Mouse (Mus musculus) mesoderm, embryonic 11.5 days (tissue): ENCODE results near the gene Trim2.
A peak's percentile ranks its signal among the peaks of the same experiment; 100 is the strongest.

Experiments used
- DNase-seq: peaks from one replicate; pipeline ENCODE4 v3.0.0-alpha.2; 2012; ENCODE audit warnings: low read depth, low spot score

Trim2 gene

DNA sequence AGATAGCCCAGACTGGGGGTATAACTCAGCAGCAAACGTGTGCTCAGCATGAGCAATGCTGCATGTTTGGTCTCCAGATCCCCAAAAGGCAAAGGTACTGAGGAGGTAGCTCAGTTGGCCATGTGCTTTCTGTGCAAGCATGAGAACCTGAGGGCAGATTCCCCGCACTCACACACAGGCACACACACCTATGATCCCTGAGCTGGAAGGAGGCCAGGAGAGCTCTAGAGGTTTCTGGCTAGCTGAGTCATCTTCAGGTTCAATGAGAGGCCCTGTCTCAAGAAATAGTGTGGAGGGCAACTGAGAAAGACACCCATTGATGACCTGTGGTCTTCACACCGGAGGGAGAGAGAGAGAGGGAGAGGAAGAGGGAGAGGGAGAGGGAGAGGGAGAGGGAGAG is 19.4 kb downstream of the Trim2 start:
- DNase-seq = no peak

DNA sequence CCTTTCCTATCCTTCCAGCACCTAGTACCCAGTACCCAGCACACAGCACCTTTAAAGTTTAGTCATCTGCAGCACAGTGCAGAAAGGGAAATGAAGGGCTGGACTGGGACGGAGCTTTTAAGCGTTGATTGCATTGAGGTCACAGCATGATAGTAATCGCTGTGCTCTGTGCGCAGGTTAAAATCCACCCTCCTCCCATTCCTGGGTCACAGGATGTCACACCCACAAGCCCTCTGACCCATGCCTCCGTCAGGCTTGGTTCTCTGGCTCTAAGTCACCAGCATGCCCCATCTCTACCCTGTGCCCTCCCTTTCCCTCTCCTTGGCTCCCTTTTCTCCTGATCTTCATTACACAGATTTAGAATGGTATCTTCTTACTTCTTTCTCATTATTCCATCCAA is 20.4 kb downstream of the Trim2 start:
- no peak for DNase-seq

DNA sequence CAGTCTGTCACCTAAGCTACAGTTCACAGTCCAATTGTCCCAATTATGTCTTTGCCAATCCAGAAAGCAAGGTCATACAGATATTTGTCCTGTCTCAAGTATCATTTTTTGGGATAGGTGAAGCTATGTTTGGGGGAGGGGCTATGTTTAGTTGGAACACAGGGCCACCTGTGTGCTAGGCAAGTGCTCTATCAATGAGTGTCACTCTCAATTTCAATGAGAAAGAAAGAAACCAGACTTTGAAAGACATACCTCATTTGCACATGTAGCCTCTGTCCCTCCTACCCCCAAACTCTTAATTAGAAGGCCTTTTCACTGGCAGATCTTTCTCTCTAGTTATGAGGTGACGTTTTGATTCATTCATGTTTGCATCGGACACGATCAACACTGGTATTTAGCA is 21.9 kb downstream of the Trim2 start:
- DNase-seq = no peak

DNA sequence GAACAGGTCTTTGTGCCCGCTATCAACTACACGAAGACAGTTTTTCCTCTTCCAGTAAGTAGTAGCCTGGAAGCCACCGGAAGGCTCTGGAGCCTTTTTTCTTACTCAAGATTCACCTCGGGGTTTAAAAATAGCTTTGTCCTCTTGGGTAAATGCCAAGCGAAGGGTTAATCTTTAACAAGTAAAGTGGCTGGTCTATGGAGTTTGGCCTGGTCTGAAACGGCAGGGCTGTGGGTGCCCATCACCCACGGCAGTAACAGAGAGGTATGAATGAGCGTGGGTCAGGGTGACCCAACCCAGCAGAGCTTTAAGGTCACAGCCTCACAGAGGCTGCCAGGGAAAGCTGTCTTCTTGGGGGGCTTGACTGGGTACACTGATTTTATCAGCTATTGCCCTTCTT is 23.2 kb downstream of the Trim2 start:
- DNase-seq = no peak

DNA sequence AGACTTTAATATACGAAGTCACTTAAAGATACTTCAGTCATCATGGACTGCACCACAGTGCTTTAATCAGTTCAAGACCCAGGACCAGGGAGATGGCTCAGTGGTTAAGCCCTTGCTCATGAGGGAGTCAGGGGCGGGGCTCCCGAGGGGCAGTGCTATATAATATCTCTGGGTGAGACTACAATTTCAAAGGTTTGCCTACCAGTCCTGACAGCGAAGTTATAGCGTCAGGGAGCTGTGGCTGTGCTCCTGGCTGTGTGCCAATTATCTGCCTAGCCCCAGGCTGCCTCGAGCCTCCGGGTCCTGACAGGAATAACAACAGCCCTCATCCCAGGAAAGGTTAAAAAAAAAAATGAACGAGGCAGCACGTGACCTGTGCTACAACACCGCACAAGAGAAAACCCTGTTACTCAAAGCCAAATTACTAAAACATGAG is 24.7 kb downstream of the Trim2 start:
- peak; percentile 63 for DNase-seq

DNA sequence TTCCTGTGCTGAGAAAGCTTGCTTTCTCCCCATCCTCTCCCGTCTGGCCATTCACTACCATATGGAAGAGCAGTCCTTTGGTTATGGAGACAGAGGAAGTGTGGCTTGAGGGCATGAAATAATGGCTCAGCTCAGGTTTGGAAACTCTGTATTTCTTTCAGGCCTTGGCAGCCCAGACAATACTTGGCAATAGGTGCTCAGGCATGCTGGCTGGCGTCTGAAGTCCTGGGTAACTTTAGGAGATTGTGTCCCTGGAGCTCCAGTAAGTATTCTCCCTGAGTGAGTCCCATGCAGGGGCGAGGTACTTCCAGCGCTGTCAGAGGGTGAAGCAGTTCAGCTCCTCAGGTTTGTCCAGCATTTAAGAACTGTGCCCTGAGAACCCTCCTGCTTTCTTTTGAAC is 27.9 kb downstream of the Trim2 start:
- DNase-seq = no peak

DNA sequence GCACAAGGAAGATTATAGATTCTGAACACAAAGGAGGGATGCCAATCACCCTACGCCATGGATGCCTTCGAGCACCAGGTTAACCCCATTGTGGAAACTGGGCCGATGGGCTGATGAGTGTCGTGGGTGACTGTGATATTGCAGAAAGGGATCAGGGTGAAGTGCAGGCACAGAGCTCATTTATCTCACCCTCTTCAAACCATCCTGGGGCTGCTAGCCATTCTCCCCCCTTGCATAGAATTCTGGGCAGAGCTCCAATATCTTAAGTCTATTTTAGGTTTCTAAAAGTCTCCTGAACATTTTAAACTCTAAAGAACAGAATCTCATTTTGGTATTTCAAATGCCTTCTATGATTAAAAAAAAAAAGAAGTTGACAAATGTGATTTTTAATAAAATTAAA is 31.6 kb downstream of the Trim2 start:
- DNase-seq = no peak

DNA sequence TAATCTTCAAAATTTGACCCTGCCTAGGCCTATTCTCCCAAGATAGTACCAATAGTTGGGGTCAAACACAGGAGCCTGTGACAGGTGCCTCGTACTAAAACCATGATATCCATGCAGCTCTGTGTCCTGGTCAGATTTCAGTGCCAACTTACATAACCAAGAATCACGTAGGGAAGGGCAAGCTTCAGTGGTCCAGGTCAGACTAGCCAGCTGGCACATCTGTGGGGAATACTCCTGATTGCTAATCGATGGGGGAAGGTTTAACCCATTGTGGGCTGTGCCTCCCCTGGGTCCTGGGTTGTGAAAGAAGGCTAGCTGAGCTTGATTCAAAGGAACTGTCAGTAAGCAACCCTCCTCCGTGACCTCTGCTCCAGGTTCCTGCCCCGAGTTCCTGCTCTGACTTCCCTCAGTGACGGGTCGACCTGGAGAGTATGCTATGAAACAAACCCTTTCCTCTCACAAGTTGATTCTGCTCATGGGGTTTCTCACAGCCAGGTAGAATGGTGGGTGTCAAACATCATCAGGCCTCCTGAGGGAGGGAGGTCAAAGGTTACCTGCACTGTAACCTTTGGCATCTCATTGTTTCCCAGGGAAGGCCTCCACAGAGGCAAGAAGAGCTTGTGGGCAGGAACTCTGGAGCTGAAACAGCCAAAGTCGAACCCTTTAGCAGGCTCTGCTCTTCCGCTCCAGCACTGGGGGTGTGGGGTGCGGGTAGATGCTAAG is 34.2 kb downstream of the Trim2 start:
- no peak for DNase-seq

DNA sequence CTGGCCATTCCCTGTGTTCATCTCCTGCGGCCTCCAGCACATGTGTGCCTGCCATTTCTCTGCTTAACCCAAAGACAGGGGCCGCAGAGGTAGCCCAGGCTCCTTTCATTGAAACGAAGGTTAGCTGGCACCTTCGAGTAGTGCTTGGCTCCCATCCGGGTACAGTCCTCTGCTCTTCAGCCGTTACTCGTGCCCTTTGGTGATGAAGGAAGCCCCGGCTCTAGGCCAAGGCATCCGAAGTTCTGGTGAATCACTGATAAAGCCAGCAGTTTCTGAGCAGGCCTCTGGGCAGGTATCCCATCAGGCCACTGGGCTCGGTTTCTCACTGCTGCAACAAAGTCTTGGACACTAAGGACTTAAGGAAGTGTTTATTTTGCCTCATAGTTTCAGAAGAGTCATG is 34.9 kb downstream of the Trim2 start:
- DNase-seq = no peak

DNA sequence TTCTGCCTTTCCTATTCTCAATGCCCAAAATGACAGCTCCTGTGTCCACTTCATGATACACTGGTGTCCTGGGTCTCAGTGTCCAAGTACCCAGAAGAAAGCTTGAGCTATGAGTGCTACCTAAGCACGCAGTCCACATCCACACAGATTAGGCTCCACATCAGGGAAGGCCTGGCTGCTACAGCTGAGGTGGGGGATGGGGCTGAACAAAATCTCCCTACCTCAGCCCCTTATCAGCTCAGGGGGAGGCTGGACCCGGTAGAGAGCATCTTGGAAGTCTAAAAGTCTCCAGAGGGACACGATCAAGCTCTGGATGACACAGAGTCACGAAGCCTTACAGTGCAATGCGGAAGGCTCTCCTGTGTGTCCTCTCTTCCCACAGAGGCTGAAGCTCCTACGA is 35.6 kb downstream of the Trim2 start:
- DNase-seq = no peak

DNA sequence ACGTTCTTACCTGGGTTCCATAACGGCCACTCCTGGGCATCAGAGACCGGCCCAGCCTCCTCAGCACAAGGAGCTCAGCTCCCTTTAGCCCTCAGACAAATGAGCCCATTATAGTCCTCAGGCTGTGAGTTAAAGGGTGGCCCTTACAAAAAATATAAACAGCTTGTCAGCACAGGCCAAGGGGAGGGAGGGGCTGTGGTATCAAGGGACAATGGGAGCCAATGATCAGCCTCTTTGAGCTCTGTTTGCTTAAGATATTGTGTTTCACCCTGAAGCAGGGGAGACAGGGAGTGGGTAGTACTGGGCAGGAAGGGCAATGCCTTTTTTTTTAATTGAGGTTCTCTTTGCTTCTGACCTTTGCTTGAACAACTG is 36.1 kb downstream of the Trim2 start:
- no peak for DNase-seq

DNA sequence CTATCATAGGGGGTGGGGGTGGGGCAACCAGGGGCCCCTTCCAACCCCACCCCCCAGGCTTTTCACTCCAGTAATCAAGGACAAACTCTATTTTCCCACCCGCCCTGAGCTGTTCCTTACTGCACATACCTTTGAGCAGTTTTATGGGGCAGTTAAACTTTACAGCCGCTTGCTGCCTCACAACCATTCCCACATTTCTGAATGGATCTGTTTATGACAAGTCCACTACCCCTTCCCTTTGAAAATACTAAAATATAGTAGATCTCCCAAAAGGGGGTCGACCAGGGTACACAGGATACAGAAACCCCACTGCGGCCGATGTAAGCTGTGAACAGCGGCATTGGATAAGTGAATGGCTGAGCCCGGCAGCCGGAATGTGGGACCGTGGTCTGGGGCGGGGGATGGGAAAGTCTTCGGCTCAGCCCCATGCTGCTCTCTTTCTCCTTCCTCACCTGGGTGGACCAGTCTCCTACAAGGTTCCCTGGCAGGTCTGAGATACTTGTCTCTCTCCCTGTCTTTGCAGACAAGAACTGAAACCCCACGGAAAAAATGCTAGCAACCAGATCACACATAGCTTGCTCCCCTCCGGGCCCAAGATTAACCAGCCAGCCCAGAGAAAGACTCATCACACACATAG is 36.6 kb downstream of the Trim2 start:
- no peak for DNase-seq

DNA sequence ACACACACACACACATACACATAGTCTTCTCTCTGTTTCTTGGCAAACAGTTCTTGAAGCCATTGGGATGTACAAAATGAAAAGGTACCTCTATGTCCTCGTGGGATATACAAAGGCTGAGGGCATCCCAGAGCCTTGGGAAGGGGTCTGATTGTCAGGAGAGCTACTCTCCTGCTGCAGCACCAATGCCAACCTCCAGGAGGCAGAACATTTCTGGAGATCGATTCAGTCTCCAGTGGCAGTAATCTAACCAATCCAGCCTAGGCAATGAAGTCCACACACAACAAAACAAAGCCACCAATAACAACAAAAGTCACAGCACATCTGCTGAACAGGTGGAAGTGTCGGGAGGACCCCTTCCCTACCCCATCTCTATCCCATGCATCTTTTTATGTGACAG is 38.2 kb downstream of the Trim2 start:
- no peak for DNase-seq

DNA sequence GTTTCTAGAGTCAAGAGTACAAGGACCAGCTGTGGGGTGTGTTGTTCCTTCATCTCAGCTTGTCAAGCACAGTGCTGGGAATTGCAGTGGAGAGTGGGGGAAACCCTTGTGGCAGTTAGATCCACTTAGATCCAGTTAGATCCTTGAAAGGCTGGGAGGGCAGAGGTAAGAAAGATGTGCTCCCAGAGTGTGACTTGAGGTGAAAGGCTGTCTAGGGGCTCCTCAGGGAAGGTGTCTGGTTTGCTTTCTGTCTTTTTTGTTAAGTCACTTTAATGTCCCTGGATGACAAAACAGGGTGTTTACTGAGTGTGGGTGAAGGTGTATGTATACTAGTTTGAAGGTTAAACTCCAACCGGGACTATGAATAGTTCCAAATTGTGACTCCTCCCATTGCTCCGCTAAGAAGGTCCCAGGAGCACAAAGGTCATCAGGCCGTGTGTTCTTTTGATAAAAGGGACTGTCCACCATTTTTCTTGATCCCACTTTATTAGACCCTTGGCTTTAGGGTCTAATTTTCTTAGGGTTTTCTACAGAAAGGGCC is 40.2 kb downstream of the Trim2 start:
- DNase-seq = no peak

DNA sequence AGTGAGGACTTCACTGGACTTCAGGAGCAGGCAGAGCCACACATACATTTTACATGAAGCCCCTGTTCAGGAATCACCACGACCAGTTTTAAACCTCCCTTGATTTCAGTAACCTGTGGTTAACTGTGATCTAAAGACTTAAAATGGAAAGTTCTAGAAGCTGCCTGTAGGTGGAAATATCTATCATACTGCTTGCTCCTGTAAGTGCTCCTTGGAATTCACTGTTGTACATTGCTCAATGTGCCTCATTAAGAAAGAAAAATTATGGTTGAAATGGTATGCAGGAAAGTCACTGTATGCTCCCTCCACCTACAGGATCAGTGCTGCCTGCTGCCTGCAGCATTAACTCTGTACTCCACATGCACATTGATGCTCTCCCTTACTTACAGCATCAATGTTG is 41.6 kb downstream of the Trim2 start:
- no peak for DNase-seq

DNA sequence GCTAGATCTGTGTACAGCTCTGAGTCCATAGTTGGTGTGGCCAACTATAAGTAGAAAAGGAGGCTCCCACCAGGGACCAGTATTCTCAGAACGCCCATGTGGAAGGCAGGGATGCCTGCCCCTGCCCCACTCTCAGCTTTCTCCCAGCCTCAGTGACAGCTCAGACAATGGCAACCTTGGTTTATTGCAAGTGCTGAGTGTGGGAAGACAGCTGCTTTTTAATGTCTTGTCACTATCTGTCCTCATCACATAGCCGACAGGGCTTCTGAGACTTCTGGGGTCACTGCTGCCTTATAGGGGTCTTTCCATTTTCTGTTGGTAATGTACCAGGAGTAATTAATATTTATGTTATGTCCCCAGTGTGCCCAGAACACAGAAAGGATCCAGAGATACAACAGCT is 42.3 kb downstream of the Trim2 start:
- no peak for DNase-seq

DNA sequence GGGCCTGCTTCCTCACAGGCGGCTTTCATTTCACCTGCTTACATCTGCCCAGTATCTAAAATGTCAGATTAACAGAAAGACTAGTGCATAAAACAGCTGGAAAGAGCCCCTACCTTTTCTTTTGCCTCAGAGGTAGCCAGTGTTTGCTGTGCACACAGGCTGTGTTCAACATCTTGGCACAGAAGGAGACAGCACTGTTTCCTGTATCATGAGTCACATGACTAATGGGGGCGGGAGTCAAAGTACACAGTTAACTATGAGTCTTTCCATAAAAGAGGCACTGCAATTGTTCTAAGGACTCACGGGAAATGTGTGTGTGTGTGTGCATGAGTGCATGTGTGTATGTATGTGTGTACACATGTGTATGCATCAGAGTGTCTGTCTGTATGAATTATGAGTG is 43.9 kb downstream of the Trim2 start:
- DNase-seq = no peak

DNA sequence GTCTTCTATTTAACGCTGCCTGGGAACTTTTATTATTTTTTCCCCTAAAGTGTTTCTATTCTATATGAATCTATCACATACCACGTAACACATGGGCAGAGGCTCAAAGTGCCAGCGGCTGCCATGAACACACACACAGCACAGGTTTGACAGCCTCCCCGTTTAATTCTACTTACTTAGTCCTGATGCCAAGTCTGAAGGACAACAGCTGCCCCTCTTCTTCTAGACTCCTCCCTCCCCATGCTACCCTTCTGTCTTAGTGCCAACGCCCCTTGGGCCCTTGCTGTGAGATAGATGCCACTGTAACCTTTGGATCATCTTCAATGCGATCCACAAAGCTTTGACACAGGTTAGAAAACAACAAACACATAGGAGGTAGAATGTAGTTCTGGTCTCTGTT is 44.8 kb downstream of the Trim2 start:
- DNase-seq = no peak

DNA sequence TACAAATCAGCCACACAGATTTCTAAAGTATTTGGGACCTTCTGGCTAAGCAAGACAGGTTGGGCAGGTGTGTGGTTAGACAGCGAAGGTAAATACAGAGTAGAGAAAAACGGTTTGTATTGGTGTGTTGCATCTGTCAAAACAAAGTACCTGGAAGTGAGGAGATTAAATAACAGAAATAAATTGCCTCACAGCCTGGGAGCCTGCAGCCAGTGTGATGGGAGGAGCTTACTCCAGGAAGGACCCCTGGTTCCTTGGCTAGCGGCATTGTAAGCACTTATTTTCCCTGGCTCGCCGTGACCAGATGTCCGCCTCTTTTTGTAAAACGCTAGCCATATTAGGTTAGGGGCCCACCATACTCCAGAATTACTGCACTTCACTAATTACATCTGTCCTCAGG is 45.8 kb downstream of the Trim2 start:
- DNase-seq = no peak

DNA sequence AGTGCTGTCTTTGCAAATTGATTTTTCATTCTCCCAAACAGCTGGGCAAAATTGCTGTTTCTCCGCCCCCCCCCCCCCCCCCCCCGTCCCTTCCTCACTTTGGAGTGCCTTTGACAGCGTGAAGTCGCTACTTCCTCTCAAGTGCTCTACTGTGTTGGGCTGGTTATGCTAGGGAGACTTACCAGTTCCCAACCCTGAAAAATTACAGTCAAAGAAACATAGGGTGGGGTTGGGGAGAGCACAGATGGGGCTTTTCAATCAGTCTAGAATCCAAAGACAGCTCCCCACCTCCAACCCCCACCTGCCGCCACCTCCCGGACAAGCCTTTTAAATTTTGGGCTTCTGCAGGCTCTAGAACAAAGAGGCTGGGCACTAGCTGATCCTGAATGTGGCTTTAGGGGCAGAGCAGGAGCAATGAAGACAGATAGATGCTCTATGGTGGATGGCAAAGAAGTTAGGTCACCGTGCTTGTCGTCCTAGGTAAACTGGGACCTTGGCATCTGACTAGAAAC is 46.6 kb downstream of the Trim2 start:
- no peak for DNase-seq

DNA sequence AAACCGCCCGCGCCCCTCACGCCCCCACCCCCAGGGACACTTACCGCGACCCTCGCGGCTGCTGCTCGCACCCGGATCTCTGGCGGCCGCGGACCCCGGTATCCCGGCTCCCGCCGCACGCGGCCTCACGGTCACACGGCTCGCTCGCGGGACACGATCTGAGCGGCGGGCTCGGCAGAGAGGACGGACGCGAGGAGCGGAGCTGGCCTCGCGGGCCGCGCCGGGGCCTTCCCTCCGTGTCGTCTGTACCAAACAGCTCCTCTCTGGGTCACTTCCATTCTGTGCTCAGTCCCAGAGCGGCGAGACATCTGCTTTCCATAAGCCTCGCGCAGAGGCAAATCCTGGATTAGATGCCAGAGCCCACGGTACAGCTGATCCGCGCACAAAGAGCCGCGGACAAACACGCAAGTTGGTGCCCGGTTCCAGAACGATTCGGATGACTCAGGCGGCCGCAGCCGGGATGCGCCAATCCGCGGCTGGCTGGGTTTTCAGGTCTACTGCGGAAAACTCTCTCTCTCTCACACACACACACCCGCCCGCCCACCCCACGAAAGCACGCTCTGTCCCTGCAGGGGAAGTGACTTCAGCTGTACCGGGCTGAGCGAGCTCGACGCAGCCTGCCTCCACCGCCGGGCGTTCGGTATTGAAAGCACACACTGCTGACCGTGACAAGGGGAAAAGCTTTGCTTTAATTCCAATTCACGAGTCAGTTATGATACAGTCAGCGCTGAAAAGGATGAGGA is 47.2 kb downstream of the Trim2 start:
- peak; percentile 65 for DNase-seq

DNA sequence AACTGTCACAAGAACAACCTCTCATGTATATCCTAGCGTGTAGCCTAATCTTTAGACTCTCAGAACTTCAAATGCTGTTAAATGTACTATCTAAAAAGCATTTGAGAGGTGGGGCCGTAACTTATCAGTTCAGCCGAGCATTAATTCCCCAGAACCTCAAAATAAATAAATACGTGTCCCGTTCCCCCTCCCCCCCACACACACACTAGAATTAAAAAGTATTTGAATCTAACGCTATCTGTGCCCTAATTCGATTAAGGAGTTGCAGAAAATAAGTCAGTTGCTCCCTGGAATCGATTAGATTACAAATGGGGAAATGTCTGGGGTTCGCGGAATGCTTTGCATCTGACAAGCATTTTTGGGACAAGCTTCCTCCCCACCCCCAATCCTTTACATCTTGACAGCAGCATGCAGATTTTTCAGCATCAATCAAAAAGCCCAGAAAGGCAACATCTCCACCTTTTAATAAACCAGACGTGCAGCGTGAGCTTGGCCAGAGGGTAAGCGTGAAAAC is 48.1 kb downstream of the Trim2 start:
- no peak for DNase-seq
